Mouse (Mus musculus) left cerebral cortex, postnatal 4 days (tissue): Measurements from ENCODE around the gene Tmppe. TPM values are rescaled to one million over a fixed set of nuclear protein-coding genes. Genes with fewer than 3 reads are reported as not detected.
"Not testable (repeated sequence)": the region's sequence is repeated elsewhere in the genome, so short reads cannot be mapped to it uniquely, and the experiment has no call there.

Source experiments
- DNase-seq: peaks from one replicate; pipeline ENCODE4 v3.0.0-alpha.2; 2022
- intact Hi-C: fragments of 180-260 bp; cut with DNase I; formaldehyde crosslinking; loops from one replicate; pipeline ENCODE4 v1.15.1; 2025
- total RNA-seq, 2 experiments: library from RNA; stranded (reverse); gene quantifications; 2 replicates each; pipeline ENCODE4 v1.2.3; 2021

The Tmppe gene
- total RNA-seq, 2 experiments from 2014 or later: 11.1 to 11.4 TPM

DNA sequence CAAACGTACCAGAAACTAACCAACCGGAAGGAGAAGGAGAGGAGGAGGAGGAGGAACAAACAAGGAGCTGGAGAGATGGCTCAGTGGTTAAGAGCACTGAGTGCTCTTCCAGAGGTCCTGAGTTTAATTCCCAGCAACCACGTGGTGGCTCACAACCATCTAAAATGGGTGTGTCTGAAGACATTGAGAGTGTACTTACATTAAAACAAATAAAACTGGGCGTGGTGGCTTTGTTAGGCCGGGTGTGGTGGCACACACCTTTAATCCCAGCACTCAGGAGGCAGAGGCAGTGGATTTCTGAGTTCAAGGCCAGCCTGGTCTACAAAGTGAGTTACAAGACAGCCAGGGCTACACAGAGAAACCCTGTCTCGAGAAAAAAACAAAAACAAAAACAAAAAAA is 6.8 kb upstream of the Tmppe start:
- intact Hi-C loops, DNase-seq: not testable (repeated sequence)

DNA sequence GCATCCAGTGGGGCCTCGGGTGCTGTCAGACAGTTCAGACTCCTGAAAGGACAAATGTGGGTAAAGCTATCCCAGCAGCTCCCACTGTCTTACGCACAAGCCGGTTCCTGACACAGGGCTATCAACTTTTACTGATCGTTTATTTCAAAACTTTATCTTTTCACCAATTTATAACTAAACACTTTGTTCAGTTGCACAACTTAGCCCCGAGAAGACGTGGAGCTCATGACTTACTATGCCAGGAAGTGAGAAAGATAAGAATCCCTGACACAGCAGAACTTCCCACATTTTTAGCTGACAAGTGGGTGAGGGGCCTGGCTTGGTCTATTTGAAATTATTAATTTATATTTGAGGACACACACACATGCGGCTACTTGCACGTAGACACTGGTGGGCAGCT is 6.2 kb upstream of the Tmppe start:
- DNase-seq: no peak
- intact Hi-C loops: no loop called here

DNA sequence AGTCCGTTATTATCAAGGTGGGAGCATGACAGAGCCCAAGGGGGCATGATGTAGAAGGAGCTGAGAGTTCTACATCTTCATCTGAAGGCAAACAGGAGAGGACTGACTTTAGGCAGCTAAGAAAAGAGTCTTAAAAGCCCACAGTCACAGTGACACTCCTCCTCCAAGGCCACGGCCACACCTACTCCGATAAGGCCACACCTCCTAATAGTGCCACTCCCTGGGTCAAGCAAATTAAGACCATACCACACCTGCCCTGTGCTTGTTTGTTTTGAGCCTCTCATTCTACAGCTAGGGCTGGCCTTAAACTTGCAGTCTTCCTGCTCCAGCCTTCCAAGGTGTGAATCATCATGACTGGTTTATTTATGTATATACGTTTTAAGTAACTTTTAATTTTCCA is 5.6 kb upstream of the Tmppe start:
- intact Hi-C loops: no loop called here
- no peak for DNase-seq

DNA sequence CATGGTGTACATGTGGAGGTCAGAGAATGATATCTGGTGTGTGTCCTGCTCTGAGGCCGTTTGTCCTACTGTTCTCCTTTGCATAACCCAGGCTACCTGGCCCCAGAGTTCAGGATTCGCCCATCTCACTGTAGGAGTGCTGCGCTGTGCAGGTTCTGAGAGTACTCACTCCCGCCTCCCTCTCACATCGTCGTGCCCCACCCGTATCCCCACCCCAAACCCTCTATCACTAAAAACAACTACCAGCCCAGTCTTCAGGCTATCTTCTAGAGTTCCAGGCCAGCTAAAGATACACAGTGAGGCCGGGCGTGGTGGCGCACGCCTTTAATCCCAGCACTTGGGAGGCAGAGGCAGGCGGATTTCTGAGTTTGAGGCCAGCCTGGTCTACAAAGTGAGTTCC is 1.2 kb upstream of the Tmppe start:
- intact Hi-C loops: no loop called here
- no peak for DNase-seq

DNA sequence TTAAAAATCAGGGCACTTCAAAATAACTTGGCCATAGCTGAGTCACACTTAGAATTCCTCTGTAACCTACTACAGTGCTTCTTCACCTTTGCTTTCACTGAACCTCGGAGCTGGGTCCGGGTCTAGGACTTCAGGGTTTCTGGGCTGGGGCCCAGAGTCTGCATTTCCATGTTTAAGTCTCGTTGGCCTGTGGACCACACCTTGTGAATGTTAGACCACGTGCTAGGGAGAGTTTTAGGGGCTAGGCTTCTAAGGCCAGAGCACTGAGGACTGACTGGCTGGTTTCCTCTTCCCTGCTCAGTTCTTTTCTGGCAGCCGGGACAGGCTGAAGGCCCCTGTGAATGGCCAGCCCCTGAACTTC is 337 bp upstream of the Tmppe start:
- intact Hi-C loops: no loop called here
- DNase-seq: no peak

DNA sequence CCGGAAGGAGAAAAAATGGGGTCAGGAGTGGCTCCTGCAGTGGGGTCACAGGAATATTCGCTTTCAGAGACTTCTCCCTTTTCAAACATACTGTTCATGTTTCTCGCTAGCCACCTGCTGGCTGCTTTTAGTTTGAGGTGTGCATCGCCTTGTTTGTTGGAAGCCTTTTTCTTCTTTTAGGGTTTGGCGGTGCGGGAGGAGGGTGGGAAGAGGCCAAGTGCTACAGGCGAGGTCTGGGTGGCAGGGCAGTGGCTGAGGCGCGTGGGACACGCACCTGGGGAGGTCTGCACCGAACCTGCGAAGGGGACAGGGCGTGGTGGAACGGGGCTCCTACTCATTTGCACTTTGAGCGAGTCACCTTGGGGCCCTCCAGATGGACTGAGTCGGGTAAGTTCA is 778 bp downstream of the Tmppe start:
- intact Hi-C loops: no loop called here
- no peak for DNase-seq

DNA sequence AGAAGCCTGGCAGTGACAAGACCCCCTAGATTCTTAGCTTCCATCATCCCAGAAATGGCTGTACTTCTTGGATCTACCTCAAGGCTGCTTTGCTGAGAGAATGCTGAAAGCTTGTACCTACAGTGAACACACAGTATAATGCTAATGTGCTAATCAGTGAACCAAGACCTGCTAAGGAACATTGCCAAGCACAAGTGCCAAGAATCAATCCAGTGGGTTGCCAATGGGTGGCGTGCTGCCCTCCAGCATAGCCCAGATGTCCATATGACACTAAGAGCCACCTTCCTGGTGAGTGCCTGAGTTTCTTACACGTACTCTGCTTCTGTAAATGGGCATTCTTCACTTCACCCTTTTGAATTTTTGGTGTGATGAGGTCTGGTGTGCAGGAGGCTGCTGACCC is 6.8 kb downstream of the Tmppe start:
- intact Hi-C loops: no loop called here
- peak; percentile 44 for DNase-seq

DNA sequence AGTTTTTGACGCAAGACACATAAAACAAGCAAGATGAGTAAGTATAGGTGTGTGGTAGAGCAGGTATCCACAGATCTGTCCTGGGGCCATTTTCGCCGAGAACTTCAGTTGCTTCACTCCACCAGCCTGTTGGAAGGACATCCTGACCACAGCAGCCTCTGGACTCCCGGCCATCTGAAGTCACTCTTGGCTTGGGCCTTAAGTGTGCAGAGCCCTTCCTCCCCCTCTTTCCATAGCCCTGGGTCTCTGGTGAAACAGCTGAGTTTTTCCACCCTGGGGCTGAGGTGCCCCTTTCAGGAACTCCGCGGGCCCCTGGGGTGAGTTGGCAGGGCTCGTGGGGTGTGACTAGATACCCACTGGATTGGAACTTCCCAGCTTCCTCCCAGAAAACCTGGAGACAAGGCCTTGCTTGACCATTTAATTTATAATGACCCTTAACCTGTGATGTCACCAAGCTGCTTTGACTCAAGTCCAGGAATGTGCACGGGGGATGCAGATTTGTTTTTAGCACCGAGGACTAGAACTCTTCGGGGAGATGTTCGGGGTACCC is 9.5 kb downstream of the Tmppe start:
- no peak for DNase-seq
- intact Hi-C loops: no loop called here

DNA sequence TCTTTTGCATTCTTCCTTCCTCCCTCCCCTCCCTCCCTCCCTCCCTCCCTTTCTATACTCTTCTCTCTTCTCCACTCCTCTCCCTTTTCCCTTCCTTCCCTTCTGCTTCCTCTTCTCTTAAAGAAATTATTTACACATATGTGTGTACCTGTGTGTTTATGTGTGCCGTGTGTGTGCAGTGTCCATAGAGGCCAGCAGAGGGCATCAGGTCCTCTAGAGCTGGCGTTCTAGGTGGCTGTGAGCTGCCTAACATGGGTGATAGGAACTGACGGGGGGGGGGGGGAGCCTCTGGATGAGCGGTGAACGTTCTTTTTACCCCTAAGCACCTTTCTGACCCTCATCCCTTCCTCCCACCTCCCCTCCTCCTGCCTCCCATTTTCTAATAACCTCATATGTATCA is 10.4 kb downstream of the Tmppe start:
- intact Hi-C loops: no loop called here
- DNase-seq: no peak

DNA sequence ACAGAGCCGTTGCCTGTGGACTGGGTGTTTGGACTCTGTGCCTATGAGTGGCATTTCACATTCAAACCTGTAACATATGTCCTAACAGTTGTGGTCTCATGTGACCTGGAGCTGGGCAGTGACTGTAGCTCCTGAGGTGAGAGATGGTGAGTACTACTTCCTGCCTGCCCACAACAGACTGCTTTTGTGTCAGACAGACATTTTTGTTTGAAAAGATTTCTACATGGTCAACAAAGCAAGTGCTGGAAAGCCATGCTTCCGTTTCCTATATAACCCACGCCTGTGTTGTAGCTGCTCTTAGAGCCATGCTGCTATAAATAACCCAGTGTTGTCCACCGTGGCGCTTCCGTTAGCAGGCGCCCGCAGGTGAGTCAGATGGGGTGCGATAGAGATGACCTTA is 11.5 kb downstream of the Tmppe start:
- intact Hi-C loops: no loop called here
- DNase-seq: no peak

DNA sequence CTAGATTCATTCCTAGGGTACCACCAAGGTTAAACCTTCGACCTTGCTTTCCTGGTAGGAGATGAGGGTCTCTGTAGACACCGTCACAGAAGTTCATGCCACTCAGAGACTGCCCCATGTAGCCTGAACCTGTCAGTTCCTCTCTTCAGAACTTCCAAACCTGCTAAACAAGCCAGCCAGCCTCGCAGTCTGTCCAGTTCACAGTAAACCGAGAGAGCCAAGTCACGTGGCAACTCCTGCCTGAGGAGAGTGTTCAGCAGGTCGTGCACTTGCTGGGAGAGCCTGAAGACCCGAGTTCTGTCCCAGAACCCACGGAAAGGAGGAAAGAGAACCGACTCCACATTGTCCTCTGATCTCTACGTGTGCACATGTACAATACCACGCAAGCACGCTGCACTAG is 13.0 kb downstream of the Tmppe start:
- intact Hi-C loops: no loop called here
- DNase-seq: no peak

DNA sequence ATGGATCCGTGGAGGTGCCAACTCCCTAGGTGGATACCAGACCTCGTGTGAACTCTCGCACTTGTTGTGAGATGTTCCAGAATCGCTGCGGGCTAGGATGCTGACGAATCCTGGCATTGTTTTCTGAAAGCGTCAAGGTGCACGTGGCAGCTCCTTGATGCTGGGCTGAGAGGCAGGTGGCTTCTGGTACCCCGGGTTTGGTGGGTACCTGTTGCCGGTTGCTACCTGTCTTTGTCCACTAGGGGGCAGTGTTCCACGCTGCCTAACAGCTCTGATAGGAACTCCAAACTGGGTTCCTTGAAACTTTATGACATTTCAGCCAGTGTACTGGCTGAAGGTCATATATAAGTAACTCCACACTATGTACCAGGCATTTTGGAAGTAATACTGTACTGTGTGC is 14.8 kb downstream of the Tmppe start:
- intact Hi-C loops: loop anchor here (5.0 kb wide), 1 partner anchor 167 kb away; no protein-coding TSS in a partner anchor

DNA sequence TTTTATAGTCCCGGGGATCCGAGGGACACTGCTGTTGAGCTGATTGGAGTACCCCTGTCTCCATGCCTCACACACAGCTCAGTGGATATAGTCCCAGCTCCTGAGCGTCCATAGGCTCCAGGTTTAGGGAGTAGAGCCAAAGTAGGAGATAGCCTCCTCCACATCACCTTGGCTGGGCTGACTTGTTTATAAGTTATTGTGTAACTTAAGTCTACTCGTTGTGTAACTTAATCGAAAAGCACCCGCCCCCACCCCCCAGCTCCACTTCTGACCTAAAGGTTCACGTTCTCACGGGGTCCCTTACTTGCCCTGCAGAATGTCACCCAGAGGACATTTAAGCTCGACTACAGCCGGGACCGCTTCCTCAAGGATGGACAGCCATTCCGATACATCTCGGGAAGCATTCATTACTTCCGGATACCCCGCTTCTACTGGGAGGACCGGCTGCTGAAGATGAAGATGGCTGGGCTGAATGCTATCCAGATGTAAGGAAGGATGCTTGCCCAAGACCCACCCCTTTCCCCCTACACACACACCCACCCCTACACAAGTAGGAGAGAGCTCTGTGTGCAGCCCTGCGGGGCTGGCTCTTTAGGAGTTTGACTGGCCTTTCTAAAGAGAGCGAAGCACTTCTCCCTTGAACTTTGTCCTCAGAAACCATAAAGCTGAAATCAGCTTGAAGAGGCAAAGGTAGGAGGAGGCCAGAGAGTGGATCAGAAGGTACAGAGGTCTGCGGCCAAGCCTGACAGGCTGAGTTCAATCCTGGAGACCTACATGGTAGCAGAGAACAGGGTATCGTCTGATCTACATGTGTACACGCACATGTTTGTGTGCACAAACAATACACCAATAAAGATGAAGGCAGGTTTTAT is 16.0 kb downstream of the Tmppe start:
- no peak for DNase-seq
- intact Hi-C loops: loop anchor here (5.0 kb wide), 1 partner anchor 165 kb away; no protein-coding TSS in a partner anchor

More for the DNA sequence above, 14.8 kb downstream of the Tmppe start:
- peak; percentile 45 for DNase-seq

DNA sequence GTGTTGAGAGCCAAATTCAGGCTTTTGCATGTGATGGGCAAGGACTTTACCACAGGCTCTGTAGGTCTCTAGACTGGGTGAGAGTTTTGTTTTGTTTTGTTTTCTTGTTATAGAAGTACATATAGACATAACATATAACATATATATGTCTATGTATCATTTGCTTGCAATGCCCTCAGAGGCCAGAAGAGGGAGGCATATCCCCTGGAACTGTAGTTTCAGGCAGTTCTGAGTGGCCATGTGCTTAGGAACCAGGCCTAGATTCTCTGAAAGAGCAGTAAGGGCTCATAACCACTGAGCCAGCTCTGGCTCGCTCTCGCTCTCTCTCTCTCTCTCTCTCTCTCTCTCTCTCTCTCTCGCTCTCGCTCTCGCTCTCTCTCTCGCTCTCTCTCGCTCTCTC is 17.3 kb downstream of the Tmppe start:
- DNase-seq: peak; percentile 38

DNA sequence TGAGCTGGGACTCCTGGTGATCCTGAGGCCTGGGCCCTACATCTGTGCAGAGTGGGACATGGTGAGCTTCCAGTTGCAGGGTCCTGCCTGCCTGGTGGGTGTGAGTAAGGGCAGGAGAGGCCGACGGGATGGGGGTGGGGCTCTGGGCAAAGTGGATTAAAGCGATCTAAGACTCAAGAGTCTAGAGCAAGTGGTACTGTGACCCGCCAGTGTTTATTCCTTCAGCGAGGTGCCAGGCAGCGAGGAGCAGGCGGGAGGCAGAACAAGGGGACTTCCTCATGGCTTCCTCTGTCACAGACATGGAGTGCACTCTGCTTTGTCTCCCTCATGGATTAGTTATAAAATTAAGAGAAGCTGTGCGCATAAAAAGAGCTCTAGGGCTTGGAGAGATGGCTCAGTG is 19.5 kb downstream of the Tmppe start:
- intact Hi-C loops: no loop called here
- no peak for DNase-seq

More for the DNA sequence above, 17.3 kb downstream of the Tmppe start:
- intact Hi-C loops: loop anchor here (5.0 kb wide), 1 partner anchor 164 kb away; no protein-coding TSS in a partner anchor

DNA sequence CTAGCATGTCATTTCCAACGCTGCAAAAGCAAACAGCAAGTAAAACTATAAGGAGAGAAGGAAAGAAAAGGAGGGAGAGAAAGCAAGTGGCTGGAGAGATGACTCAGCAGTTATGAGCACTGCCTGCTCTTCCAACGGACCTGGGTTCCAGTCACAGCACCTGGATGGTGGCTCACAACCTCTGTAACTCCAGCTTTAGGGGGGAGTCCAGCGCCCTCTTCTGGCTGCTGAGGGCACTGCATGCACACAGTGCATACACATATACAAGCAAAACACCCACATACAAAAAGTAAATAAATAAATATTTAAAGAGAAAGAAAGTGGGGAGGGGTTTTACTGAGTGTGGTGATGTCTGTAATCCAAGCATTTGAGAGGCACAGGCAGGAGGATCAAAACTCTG is 20.1 kb downstream of the Tmppe start:
- intact Hi-C loops: no loop called here

DNA sequence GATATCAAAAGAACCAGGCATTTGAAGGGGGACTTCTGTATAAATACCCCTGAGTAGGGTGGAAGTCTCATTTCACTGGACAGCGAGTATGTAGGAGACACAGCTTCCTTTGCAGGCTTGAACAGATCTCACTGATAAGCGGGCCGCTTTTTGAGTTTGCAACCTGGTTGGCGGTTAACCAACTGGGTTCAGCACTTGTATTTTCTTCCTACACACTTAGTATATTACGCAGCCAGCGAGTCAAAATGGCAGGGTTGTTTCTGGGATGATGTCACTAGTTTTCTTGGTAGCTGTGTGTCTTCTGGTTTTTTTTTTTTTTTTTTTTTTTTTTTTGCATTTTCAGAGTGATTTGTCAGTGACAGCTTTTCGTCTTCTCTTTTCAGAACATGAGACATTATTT is 20.9 kb downstream of the Tmppe start:
- no peak for DNase-seq
- intact Hi-C loops: no loop called here

More for the DNA sequence above, 20.1 kb downstream of the Tmppe start:
- no peak for DNase-seq

DNA sequence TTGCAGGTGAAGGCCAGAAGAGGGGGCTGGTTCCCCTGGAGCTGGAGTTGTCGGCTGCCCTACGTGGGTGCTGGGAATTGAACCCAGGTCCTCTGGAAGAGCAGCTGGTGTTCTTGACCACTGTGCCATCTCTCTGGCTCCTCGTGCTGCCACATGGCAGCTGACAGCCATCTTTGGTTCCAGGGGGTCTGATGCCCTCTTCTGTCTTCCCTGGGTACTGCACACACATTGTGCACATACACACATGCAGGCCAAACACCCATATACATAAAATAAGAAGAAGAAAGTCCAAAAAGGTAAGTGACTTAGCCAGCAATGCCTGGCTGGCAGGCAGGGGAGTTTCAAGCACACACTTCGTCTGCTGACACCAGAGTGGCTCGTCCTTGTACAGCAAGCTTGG is 24.7 kb downstream of the Tmppe start:
- intact Hi-C loops: no loop called here
- no peak for DNase-seq

DNA sequence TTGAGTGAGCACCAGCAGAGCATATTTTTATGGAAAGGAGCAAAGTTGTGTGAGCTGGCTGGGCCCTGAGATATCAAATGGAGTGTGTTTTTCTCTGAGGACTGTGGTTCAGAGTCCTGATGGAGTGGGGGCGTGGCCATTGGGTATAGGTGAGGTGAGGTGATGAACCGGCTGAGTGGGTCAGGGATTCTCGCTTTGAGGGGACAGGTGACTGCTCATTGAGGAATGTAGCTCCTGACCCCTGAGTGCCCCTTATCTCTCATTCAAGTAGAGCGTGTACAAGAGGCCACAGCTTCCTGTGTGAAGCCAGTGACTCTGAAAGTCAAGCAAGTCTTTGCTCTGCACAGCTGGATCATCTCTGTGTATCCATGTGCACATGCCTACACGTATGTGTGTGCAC is 25.3 kb downstream of the Tmppe start:
- no peak for DNase-seq
- intact Hi-C loops: no loop called here

DNA sequence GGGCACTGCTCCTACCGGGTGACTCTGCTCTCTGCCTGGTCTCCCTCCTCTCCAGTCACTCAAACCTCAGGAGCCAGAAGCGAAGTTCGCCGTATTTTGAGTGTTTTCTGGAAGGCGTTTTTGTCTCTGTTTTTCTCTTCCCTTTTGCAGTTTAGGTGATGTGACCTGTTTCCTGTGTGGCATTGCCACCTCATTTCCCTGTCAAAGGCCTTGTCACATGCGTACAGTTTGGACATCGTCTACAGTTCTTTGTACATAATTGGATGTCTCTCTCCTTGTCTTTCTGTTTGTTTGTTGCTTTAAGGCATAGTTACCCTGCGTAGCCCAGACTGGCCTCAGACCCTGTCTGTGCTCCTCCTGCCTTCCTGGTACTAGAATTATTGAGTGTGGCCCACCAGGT is 26.5 kb downstream of the Tmppe start:
- intact Hi-C loops: no loop called here

DNA sequence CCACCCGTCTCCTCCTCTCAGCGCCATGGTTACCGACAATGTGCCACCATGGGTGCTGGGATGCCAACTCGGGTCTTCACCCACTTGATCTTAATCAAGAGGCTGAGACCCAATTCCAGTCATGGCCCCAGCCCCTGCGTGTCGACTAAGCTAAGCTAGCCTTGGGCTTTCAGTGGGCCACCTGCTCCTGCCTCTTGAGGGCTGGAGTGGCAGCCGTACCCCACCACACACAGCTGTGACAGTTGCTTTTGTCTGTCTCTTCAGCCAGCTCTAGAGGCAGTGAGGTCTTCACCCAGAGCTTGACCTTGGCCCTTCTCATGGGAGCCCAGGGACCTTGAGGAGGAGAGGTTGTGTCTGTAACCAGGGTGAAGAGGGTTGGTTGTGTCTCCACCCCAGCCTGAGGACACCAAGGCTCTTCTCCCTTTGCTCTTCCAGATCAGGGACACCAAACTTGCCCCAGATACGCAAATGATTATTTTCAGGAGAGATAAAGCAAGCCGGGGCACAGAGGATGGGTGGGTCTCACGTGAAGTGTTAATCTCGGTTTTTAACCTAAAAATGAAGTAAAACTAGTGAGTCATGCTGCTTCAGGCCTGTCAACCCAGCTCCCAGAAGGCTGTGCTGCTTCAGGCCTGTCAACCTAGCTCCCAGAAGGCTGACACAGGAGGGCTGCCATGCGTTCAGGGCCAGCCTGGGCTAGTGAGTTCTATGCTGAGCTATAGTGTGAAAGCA is 27.4 kb downstream of the Tmppe start:
- no peak for DNase-seq
- intact Hi-C loops: no loop called here

More for the DNA sequence above, 26.5 kb downstream of the Tmppe start:
- DNase-seq: no peak

DNA sequence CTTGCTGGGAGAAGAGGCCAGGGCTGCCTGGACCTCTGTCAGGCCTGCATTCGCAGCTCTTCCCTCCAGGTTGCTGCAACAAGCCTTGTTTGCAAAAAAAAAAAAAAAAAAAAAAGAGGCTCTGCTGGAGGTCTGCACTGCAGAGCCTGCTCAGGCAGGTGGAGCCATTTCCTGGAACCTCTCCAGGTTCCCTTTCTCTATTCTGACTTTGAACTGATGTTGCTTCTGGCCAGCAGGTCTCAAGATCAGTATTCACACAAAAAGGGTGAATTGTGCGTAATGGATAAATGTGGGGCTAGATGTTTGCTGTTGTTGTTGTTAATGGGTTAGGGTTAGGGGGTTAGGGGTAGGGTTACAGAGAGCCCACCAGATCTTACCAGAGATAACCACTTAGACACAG is 34.8 kb downstream of the Tmppe start:
- no peak for DNase-seq
- intact Hi-C loops: no loop called here
